Mouse (Mus musculus): ENCODE measurements at regions not wholly inside any gene's neighbourhood (a gene's known extent, or its start where the extent isn't known, plus 50 kb on each side); places are given as distances from the start of the nearest gene placed in this dataset.

DNA sequence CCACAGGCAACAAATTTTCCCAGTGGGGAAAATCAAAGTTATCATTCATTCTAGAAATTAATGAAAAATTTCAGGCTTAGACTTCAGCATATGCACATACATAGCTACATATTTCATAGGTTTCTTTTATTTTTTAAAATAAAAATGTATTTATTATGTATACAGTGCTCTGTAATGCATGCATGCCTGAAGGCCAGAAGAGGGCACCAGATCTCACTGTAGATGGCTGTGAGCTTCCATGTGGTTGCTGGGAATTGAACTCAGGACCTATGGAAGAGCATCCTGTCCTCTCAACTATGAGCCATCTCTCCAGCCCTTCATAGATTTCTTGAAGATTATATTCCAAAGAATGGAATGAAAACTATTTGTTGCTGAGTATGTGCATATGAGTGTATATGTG, 150.4 kb downstream of the Cst10 start:
- Histone ChIP-seq H3K27me3 (ENCODE audit: control insufficient read depth, insufficient read depth, low read length) (no peaks in the 10 kb centered on the region), H3K4me3 (replicated peaks; ENCODE audit: insufficient read depth, low read depth, low read length) (no peak overlapping the region), H3K4me1 (ENCODE audit: control insufficient read depth, insufficient read depth, low read length) (no peaks in the 10 kb centered on the region), H3K27ac (ENCODE audit: insufficient read depth, low read length) (no peak overlapping the region)
- TF ChIP-seq POLR2A (IDR thresholded peaks at IDR 0.05; ENCODE audit: borderline replicate concordance, insufficient read depth, low read length), result no peak
- no peak for TF ChIP-seq CTCF (IDR thresholded peaks at IDR 0.05; ENCODE audit: borderline replicate concordance, insufficient read depth, low read depth, low read length)
- no peak for DNase-seq

DNA sequence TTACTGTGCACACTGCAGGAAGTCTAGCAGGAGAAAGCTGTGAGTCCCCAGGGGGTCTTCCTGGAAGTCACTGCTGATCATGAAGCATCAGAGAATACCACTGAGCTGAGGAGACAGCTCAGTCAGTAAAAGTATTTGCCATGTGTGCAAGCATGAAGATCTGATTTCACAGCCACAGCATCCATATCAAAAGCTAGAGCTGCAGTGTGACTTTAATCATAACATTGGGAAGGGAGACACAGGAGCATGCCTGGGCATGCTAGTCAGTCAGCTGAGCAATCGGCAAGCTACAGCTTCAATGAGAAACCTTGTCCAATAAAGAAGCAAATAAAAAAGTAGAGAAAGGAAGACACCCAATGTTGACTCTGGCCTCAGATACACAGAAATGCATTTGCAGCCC, 168.9 kb downstream of the Cst10 start:
- TF ChIP-seq CTCF (IDR thresholded peaks at IDR 0.05; ENCODE audit: borderline replicate concordance, insufficient read depth, low read depth, low read length) (no peak), POLR2A (IDR thresholded peaks at IDR 0.05; ENCODE audit: borderline replicate concordance, insufficient read depth, low read length) (no peak)
- DNase-seq, result no peak
- no peak overlapping the region for H3K27ac ChIP-seq (ENCODE audit: insufficient read depth, low read length)

DNA sequence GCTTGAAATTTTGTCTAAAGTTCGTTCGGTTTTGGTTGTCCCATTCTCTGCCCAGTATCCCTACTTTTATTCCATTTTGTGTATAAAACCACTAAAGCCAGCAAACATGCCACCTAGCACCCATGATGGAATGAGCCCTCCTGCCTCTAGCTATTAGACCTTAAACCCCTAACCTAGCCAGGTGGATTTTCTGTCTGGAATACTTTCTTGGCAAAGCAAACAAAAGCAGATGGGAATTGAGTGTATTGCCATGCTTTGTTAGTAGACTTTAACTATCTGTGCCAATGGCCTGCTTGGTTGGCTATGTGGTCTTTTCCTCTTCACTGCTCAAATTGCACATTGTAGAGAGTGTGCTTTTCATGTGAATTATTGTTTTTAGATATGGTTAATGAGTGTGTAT, 197.7 kb downstream of the Cst10 start:
- no peak overlapping the region for H3K27ac ChIP-seq (ENCODE audit: insufficient read depth, low read length)
- no peak overlapping the region for H3K4me3 ChIP-seq (replicated peaks; ENCODE audit: insufficient read depth, low read depth, low read length)
- TF ChIP-seq CTCF (IDR thresholded peaks at IDR 0.05; ENCODE audit: borderline replicate concordance, insufficient read depth, low read depth, low read length), result no peak
- TF ChIP-seq POLR2A (IDR thresholded peaks at IDR 0.05; ENCODE audit: borderline replicate concordance, insufficient read depth, low read length), result no peak
- peak in 1 of 2 experiments; percentile 30 for DNase-seq
- no peaks in the 10 kb centered on the region for H3K4me1 ChIP-seq (ENCODE audit: control insufficient read depth, insufficient read depth, low read length)
- no peaks in the 10 kb centered on the region for H3K27me3 ChIP-seq (ENCODE audit: control insufficient read depth, insufficient read depth, low read length)
- WGBS, result 69% methylated on average over 2 of the region's 2 CpGs

More for the DNA sequence above, 168.9 kb downstream of the Cst10 start:
- Histone ChIP-seq H3K4me1 (ENCODE audit: control insufficient read depth, insufficient read depth, low read length) (no peaks in the 10 kb centered on the region), H3K27me3 (ENCODE audit: control insufficient read depth, insufficient read depth, low read length) (no peaks in the 10 kb centered on the region), H3K4me3 (replicated peaks; ENCODE audit: insufficient read depth, low read depth, low read length) (no peak overlapping the region)
- 16% methylated on average over 1 of the region's 1 CpGs for WGBS

DNA sequence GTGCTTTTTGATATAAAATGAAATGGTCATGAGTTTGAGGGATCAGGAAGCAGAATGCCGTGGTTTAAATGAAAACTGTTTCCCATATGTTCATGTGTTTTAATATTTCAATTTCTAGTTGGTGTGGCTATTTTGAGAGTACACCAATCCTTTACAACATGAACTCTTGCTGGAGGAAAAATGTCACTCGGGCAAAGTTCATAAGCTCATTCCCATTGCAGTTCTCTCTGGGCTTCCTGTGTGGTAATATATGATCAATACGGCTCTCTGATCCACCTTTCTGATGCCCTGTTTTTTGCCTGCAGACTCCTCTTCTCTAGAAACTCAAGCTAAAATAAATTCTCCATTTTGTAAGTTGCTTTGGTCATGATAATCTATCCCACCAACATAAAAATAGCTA, 208.5 kb downstream of the Cst10 start:
- 95% methylated on average over 3 of the region's 3 CpGs for WGBS
- no peak overlapping the region for H3K4me3 ChIP-seq (replicated peaks; ENCODE audit: insufficient read depth, low read depth, low read length)
- H3K27me3 ChIP-seq (ENCODE audit: control insufficient read depth, insufficient read depth, low read length), result no peaks in the 10 kb centered on the region

DNA sequence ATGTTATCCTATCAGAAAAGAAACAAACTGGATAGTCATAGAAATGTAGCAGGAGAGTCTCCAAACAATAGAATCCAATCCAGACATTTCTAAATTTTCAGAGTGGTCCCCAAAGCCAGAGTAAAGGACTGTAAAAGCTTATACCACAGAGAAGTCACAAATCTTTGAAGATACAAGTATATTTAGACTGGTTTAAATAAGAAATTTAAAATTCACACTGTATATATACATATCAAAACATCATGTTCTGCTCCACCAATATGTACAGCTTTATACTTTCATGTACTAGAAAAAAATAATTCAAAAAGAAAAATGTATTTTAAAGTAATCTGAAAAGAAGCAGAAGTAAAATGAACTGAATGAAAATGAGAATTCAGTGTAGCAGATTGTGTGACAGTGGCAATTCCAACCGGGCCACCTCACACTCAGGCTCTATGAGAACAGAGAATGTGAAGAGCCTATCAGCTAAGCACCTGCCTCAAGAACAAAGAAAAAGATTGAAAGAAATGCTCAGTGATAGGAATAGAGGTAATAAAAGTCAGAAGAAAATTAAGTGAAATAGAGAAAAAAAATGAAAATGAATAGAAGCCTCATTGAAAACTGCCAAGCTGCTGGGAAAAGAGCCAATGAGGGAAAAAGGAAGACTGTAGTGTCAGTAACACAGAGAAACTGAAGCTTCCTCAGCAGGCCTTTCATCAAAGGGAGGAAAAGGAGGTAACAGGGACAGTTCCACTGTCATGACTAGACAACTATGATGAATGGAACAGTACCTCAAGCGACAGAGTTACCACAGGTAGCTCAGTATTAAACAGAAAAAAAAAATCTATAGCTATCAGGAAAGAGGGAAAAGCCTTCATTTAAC, 209.5 kb downstream of the Cst10 start:
- H3K4me3 ChIP-seq (replicated peaks; ENCODE audit: insufficient read depth, low read depth, low read length), result no peak overlapping the region
- WGBS, result 73% methylated on average over 2 of the region's 2 CpGs
- no peak overlapping the region for H3K27ac ChIP-seq (ENCODE audit: insufficient read depth, low read length)
- no peaks in the 10 kb centered on the region for H3K27me3 ChIP-seq (ENCODE audit: control insufficient read depth, insufficient read depth, low read length)
- DNase-seq, result no peak
- no peaks in the 10 kb centered on the region for H3K4me1 ChIP-seq (ENCODE audit: control insufficient read depth, insufficient read depth, low read length)
- TF ChIP-seq POLR2A (IDR thresholded peaks at IDR 0.05; ENCODE audit: borderline replicate concordance, insufficient read depth, low read length), result no peak
- no peak for TF ChIP-seq CTCF (IDR thresholded peaks at IDR 0.05; ENCODE audit: borderline replicate concordance, insufficient read depth, low read depth, low read length)

More for the DNA sequence above, 208.5 kb downstream of the Cst10 start:
- H3K4me1 ChIP-seq (ENCODE audit: control insufficient read depth, insufficient read depth, low read length), result no peaks in the 10 kb centered on the region
- H3K27ac ChIP-seq (ENCODE audit: insufficient read depth, low read length), result no peak overlapping the region
- DNase-seq, result no peak
- TF ChIP-seq CTCF (IDR thresholded peaks at IDR 0.05; ENCODE audit: borderline replicate concordance, insufficient read depth, low read depth, low read length) (no peak), POLR2A (IDR thresholded peaks at IDR 0.05; ENCODE audit: borderline replicate concordance, insufficient read depth, low read length) (no peak)

DNA sequence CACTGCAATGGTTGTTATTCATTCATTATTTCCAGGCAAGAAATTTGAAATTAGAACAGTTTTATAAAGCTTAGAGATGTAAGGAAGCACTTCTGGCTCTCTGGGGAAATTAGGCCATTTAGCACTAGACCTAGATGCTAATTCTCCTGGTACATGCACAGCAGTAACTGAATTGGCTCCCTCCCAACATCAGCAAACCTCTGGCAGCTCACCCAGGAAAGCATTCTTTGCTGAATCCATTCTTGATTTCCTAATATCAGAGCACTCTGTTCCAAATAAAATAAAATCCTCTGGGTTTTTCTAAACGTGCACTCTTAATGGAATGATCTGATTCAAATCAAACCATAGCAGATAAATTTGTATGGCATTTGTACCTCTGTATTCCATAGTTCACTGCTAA, 203.4 kb upstream of the Syndig1 start:
- H3K4me3 ChIP-seq (replicated peaks; ENCODE audit: insufficient read depth, low read depth, low read length), result no peak overlapping the region
- H3K4me1 ChIP-seq (ENCODE audit: control insufficient read depth, insufficient read depth, low read length), result no peaks in the 10 kb centered on the region
- 31% methylated on average over 1 of the region's 1 CpGs for WGBS
- no peaks in the 10 kb centered on the region for H3K27me3 ChIP-seq (ENCODE audit: control insufficient read depth, insufficient read depth, low read length)
- DNase-seq, result peak in 1 of 2 experiments; percentile 3
- no peak for TF ChIP-seq CTCF (IDR thresholded peaks at IDR 0.05; ENCODE audit: borderline replicate concordance, insufficient read depth, low read depth, low read length)
- no peak overlapping the region for H3K27ac ChIP-seq (ENCODE audit: insufficient read depth, low read length)

DNA sequence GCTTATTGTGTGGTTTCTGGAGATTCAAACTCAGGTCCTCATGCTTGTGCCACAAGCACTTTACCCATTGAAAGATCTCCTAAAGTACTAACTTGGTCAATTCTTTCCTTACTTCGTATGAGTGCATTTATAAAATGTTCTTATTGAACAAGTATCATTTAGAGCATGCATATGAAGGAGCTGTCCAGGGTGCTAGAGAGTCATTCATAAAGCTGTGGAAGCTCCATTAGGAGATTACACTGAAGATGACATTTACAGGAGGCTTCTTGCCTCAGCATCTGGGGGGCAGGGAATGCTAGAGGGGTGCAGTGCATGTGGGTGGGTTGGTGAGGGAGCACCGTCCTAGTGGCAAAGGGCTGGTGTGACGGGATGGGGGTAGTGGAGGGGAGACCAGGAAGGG, 187.8 kb upstream of the Syndig1 start:
- Histone ChIP-seq H3K4me1 (ENCODE audit: control insufficient read depth, insufficient read depth, low read length) (no peaks in the 10 kb centered on the region), H3K4me3 (replicated peaks; ENCODE audit: insufficient read depth, low read depth, low read length) (no peak overlapping the region), H3K27ac (ENCODE audit: insufficient read depth, low read length) (no peak overlapping the region), H3K27me3 (ENCODE audit: control insufficient read depth, insufficient read depth, low read length) (no peaks in the 10 kb centered on the region)
- 93% methylated on average over 3 of the region's 3 CpGs for whole genome bisulfite sequencing
- no peak for DNase-seq
- TF ChIP-seq POLR2A (IDR thresholded peaks at IDR 0.05; ENCODE audit: borderline replicate concordance, insufficient read depth, low read length) (no peak), CTCF (IDR thresholded peaks at IDR 0.05; ENCODE audit: borderline replicate concordance, insufficient read depth, low read depth, low read length) (no peak)

DNA sequence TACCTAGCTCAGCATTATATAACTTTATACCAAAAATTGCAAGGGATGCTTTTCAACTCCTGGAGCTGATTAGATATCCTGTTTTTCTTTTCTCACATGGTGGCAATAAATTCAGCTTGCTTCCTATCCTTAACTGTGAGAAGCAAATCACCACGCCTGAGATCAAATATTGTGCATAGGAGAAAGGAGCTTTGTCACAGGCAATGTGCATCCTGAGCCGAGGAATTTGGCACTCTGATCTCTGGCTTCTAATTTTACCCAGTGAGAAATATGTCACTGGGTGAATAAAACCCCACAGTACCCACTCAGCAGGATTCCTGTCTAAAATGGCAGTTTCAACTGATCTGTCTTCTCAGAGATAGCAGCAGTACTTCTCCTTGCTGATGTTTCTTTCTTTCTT, 177.2 kb upstream of the Syndig1 start:
- whole genome bisulfite sequencing, result 13% methylated on average over 2 of the region's 2 CpGs

More for the DNA sequence above, 177.2 kb upstream of the Syndig1 start:
- peak in 1 of 2 experiments; percentile 19 for DNase-seq
- Histone ChIP-seq H3K4me3 (replicated peaks; ENCODE audit: insufficient read depth, low read depth, low read length) (no peak overlapping the region), H3K27ac (ENCODE audit: insufficient read depth, low read length) (no peak overlapping the region), H3K27me3 (ENCODE audit: control insufficient read depth, insufficient read depth, low read length) (no peaks in the 10 kb centered on the region), H3K4me1 (ENCODE audit: control insufficient read depth, insufficient read depth, low read length) (no peaks in the 10 kb centered on the region)
- no peak for TF ChIP-seq CTCF (IDR thresholded peaks at IDR 0.05; ENCODE audit: borderline replicate concordance, insufficient read depth, low read depth, low read length)
- TF ChIP-seq POLR2A (IDR thresholded peaks at IDR 0.05; ENCODE audit: borderline replicate concordance, insufficient read depth, low read length), result no peak

Data from cerebellum, adult 2 months (tissue).